Mouse (Mus musculus) cerebellum, adult 2 months (tissue): ENCODE results near the gene Mrpl30. TPM values are rescaled to one million over a fixed set of nuclear protein-coding genes. Genes with fewer than 3 reads are reported as not detected.
A peak's percentile ranks its signal among the peaks of the same experiment; 100 is the strongest.

Experiments
- DNase-seq, 2 experiments: peaks; one replicate each; pipeline ENCODE4 v3.0.0; 2021
- H3K27ac ChIP-seq: fragments of 200-500 bp; 2 replicates; pipeline ENCODE4 v1.5.1; 2012; ENCODE audit warnings: low read length, control low read depth, inconsistent platforms; ENCODE audit not compliant: insufficient read depth
- H3K27me3 ChIP-seq: fragments of 200-500 bp; 2 replicates; pipeline ENCODE4 v1.6.1; 2012; ENCODE audit warnings: inconsistent platforms, mild to moderate bottlenecking, low read length, moderate library complexity; ENCODE audit not compliant: control insufficient read depth, insufficient read depth
- H3K4me1 ChIP-seq: fragments of 200-500 bp; 2 replicates; pipeline ENCODE4 v1.6.1; 2011; ENCODE audit warnings: low read length; ENCODE audit not compliant: control insufficient read depth, insufficient read depth
- H3K4me3 ChIP-seq: fragments of 200-500 bp; replicated peaks from 2 replicates; pipeline ENCODE3; 2011; ENCODE audit warnings: mild to moderate bottlenecking, low read depth, low read length, control low read depth; ENCODE audit not compliant: insufficient read depth
- CTCF ChIP-seq: fragments of 200-500 bp; IDR thresholded peaks from 2 replicates; pipeline ENCODE4 v1.5.1; 2011; ENCODE audit warnings: low read depth, mild to moderate bottlenecking, control low read depth, low read length, moderate library complexity, borderline replicate concordance; ENCODE audit not compliant: insufficient read depth
- POLR2A ChIP-seq: fragments of 200-500 bp; IDR thresholded peaks from 2 replicates; pipeline ENCODE4 v1.6.1; 2011; ENCODE audit warnings: low read length, control low read depth, borderline replicate concordance; ENCODE audit not compliant: insufficient read depth
- WGBS: fragments of 180-500 bp; shearing (Covaris S2); methylation state at CpG from one replicate; pipeline ENCODE4 v1.1.7; 2018; 5-methylcytosine and 5-hydroxymethylcytosine counted together
- polyA plus RNA-seq: library from polyadenylated mRNA; depleted of rRNA; stranded (reverse); fragments of >200 nt; gene quantifications from 2 replicates; pipeline ENCODE4 v1.2.3, GENCODE M21; 2012; rRNA removed

Gene Mrpl30
- polyA plus RNA-seq: 123 and 132 TPM in 2 replicates

- Histone ChIP-seq H3K4me1 (0 out of 2 replicates have a peak, but pooled peaks cover 3% of the 10 kb centered on the region), H3K4me3 (peak within 1 kb of the TSS; percentile 95), H3K27me3 (no peaks in the 10 kb centered on the region), H3K27ac (peak within 1 kb of the TSS; percentile 41)
- peak; percentile 92 to 95 for DNase-seq
- under 1% methylated on average over 41 of the region's 41 CpGs for WGBS
- TF ChIP-seq CTCF (no peak), POLR2A (peak; percentile 91)
These were observed at the start of gene Mrpl30, which contains the start of gene Mitd1 for GRCm38 (mm10) chr1:37890025-37890652. TSS of gene Mrpl30 (plus strand) at chr1:37890477. TSS of gene Mitd1 (minus strand) at chr1:37890411.

GRCm38 (mm10) chr1:37846878-37847277, 43.4 kb upstream of the Mrpl30 start:
- Histone ChIP-seq H3K4me3 (no peak overlapping the region), H3K27me3 (no peaks in the 10 kb centered on the region), H3K27ac (no peak overlapping the region), H3K4me1 (no peaks in the 10 kb centered on the region)
- no peak for DNase-seq
- no peak for TF ChIP-seq POLR2A
- WGBS: 90% methylated on average over 8 of the region's 8 CpGs

GRCm38 (mm10) chr1:37850696-37851095, 39.6 kb upstream of the Mrpl30 start:
- H3K27ac ChIP-seq: no peak overlapping the region

GRCm38 (mm10) chr1:37864511-37865400, 25.5 kb upstream of the Mrpl30 start:
- DNase-seq: peak; percentile 100
- no peaks in the 10 kb centered on the region for H3K27me3 ChIP-seq
- no peaks in the 10 kb centered on the region; the same call in 1 of the 2 replicates for H3K4me1 ChIP-seq
- peak overlapping the region; percentile 87 for H3K27ac ChIP-seq
- peak overlapping the region; percentile 99 for H3K4me3 ChIP-seq
- under 1% methylated on average over 90 of the region's 90 CpGs for WGBS
- TF ChIP-seq CTCF: no peak
- peak; percentile 98 for TF ChIP-seq POLR2A

More at GRCm38 (mm10) chr1:37850696-37851095, 39.6 kb upstream of the Mrpl30 start:
- H3K4me3 ChIP-seq: no peak overlapping the region
- H3K27me3 ChIP-seq: no peaks in the 10 kb centered on the region
- no peaks in the 10 kb centered on the region for H3K4me1 ChIP-seq
- TF ChIP-seq CTCF (no peak), POLR2A (no peak)
- DNase-seq: no peak
- WGBS: 11% methylated on average over 2 of the region's 2 CpGs

GRCm38 (mm10) chr1:37865401-37866215, 24.7 kb upstream of the Mrpl30 start:
- Histone ChIP-seq H3K27ac (peak overlapping the region; percentile 87), H3K4me3 (peak overlapping the region; percentile 89), H3K4me1 (no peaks in the 10 kb centered on the region; the same call in 1 of the 2 replicates), H3K27me3 (no peaks in the 10 kb centered on the region)
- no peak for TF ChIP-seq CTCF
- TF ChIP-seq POLR2A: no peak
- 9% methylated on average over 23 of the region's 23 CpGs for WGBS
- DNase-seq: peak in 1 of 2 experiments; percentile 22

GRCm38 (mm10) chr1:37866286-37866685, 24.0 kb upstream of the Mrpl30 start, which contains the start of gene Tsga10:
TSS of gene Tsga10 (minus strand) at chr1:37866429.
- no peak for DNase-seq
- Histone ChIP-seq H3K4me3 (peak within 1 kb of the TSS; percentile 89), H3K27ac (peak within 1 kb of the TSS; percentile 87), H3K27me3 (no peaks in the 10 kb centered on the region), H3K4me1 (no peaks in the 10 kb centered on the region; the same call in 1 of the 2 replicates)
- 85% methylated on average over 6 of the region's 6 CpGs for whole genome bisulfite sequencing
- TF ChIP-seq POLR2A (no peak), CTCF (no peak)

- no peaks in the 10 kb centered on the region; the same call in 1 of the 2 replicates for H3K4me1 ChIP-seq
- H3K4me3 ChIP-seq: no peak overlapping the region
- TF ChIP-seq CTCF (peak; percentile 60), POLR2A (no peak)
- no peaks in the 10 kb centered on the region for H3K27me3 ChIP-seq
- 95% methylated on average over 1 of the region's 1 CpGs for WGBS
- no peak overlapping the region for H3K27ac ChIP-seq
- DNase-seq: peak; percentile 38 to 48
These were observed 23.2 kb upstream of the Mrpl30 start for GRCm38 (mm10) chr1:37867056-37867455.
